In genomic region chr11:25262906-25263305, GRCm38 (mm10) we compare ENCODE assay signal across 21 mouse cellular contexts.
DNase-seq lines count a peak whose midpoint lies in the region; ATAC-seq lines count a peak whose summit lies in the region.
"Had no signal": no experiment of that assay in that cellular context is flagged by ENCODE, and none has a peak within 500 bp of the region (broad histone marks: within the 10 kb centered on the region; RNA-seq: fewer than 3 reads in every experiment).

No protein-coding gene starts in this region.

- no peak overlapping the region for H3K4me3 ChIP-seq in hindbrain, embryonic 14.5 days (replicated peaks; ENCODE audit: low read length)
- no peak overlapping the region for H3K4me3 ChIP-seq in hindbrain, embryonic 13.5 days
- H3K4me3 ChIP-seq in midbrain, embryonic 13.5 days (replicated peaks), result no peak overlapping the region
- H3K4me3 ChIP-seq in midbrain, embryonic 16.5 days (ENCODE audit: low read depth, low read length), result no peak overlapping the region
- no peak overlapping the region for H3K4me3 ChIP-seq in neural tube, embryonic 13.5 days
- H3K4me3 ChIP-seq: embryonic facial prominence, embryonic 12.5 days; heart, embryonic 10.5 days; hindbrain, embryonic 15.5 days had no signal

- no peak overlapping the region for H3K4me2 ChIP-seq in hindbrain, embryonic 14.5 days (replicated peaks)
- no peak overlapping the region for H3K4me2 ChIP-seq in hindbrain, embryonic 13.5 days
- H3K4me2 ChIP-seq in midbrain, embryonic 13.5 days (replicated peaks), result no peak overlapping the region
- H3K4me2 ChIP-seq in midbrain, embryonic 16.5 days (ENCODE audit: low read length), result no peak overlapping the region
- no peak overlapping the region for H3K4me2 ChIP-seq in neural tube, embryonic 13.5 days
- H3K4me2 ChIP-seq: embryonic facial prominence, embryonic 12.5 days; hindbrain, embryonic 15.5 days had no signal

- no peak overlapping the region for H3K9ac ChIP-seq in hindbrain, embryonic 14.5 days
- H3K9ac ChIP-seq in hindbrain, embryonic 13.5 days, result no peak overlapping the region
- no peak overlapping the region for H3K9ac ChIP-seq in midbrain, embryonic 13.5 days (replicated peaks)
- no peak overlapping the region for H3K9ac ChIP-seq in midbrain, embryonic 16.5 days (ENCODE audit: low read depth, low read length)
- H3K9ac ChIP-seq in neural tube, embryonic 13.5 days, result no peak overlapping the region
- H3K9ac ChIP-seq: embryonic facial prominence, embryonic 12.5 days; hindbrain, embryonic 15.5 days had no signal

- ATAC-seq in hindbrain, embryonic 14.5 days (ENCODE audit: low FRiP score), result no peak
- no peak for ATAC-seq in hindbrain, embryonic 13.5 days (ENCODE audit: low FRiP score)
- ATAC-seq in midbrain, embryonic 13.5 days, result no peak
- ATAC-seq in midbrain, embryonic 16.5 days, result no peak
- 0 out of 2 replicates have a peak, but pooled peaks have one; percentile 11 for ATAC-seq in neural tube, embryonic 13.5 days (ENCODE audit: low read depth)
- ATAC-seq: inflammation-experienced regulatory T-cells, adult 6 months had no signal

- H3K9me3 ChIP-seq in hindbrain, embryonic 14.5 days (ENCODE audit: control insufficient read depth, low read length), result 0 out of 2 replicates have a peak, but pooled peaks cover 5% of the 10 kb centered on the region
- 0 out of 2 replicates have a peak, but pooled peaks cover 4% of the 10 kb centered on the region for H3K9me3 ChIP-seq in hindbrain, embryonic 13.5 days
- H3K9me3 ChIP-seq in midbrain, embryonic 13.5 days, result peaks cover 2% of the 10 kb centered on the region; the same call in 1 of the 2 replicates
- H3K9me3 ChIP-seq in midbrain, embryonic 16.5 days (replicated peaks; ENCODE audit: control insufficient read depth, low read length, poor library complexity, severe bottlenecking), result no peaks in the 10 kb centered on the region
- H3K9me3 ChIP-seq in neural tube, embryonic 13.5 days, result 0 out of 2 replicates have a peak, but pooled peaks cover 4% of the 10 kb centered on the region
- H3K9me3 ChIP-seq: embryonic facial prominence, embryonic 12.5 days; heart, embryonic 10.5 days; hindbrain, embryonic 15.5 days had no signal

- no peak overlapping the region for H3K27ac ChIP-seq in hindbrain, embryonic 14.5 days
- H3K27ac ChIP-seq in hindbrain, embryonic 13.5 days, result no peak overlapping the region
- 0 out of 2 replicates have a peak overlapping the region, but pooled peaks have one; percentile 19 for H3K27ac ChIP-seq in midbrain, embryonic 13.5 days
- H3K27ac ChIP-seq in midbrain, embryonic 16.5 days (ENCODE audit: low read length), result no peak overlapping the region
- no peak overlapping the region for H3K27ac ChIP-seq in neural tube, embryonic 13.5 days (replicated peaks)
- H3K27ac ChIP-seq: embryonic facial prominence, embryonic 12.5 days; heart, embryonic 10.5 days; hindbrain, embryonic 15.5 days had no signal

- peak; percentile 23 for DNase-seq in hindbrain, embryonic 14.5 days (ENCODE audit: low spot score)
- DNase-seq in neural tube, embryonic 10.5 days (ENCODE audit: extremely low spot score, low spot score), result no peak
- DNase-seq in adrenal gland, adult 18-20 months (ENCODE audit: low spot score in 2 of 2), result no peak
- DNase-seq: adrenal gland, adult 8-10 months; adrenal gland, postnatal 36 days; cerebellum, adult 11 months; cerebellum, adult 8-10 months; cerebellum, postnatal 14 days; gastrocnemius, postnatal 36 days; heart, adult 11 months; heart, postnatal 10 days; heart, postnatal 4 days; kidney, adult 18-20 months had no signal

- H3K27me3 ChIP-seq in hindbrain, embryonic 14.5 days (ENCODE audit: control insufficient read depth, insufficient read depth, low read length), result no peaks in the 10 kb centered on the region
- no peaks in the 10 kb centered on the region for H3K27me3 ChIP-seq in hindbrain, embryonic 13.5 days
- H3K27me3 ChIP-seq in midbrain, embryonic 13.5 days, result no peaks in the 10 kb centered on the region
- H3K27me3 ChIP-seq in midbrain, embryonic 16.5 days (ENCODE audit: control insufficient read depth, insufficient read depth, low read depth, low read length), result no peaks in the 10 kb centered on the region
- H3K27me3 ChIP-seq in neural tube, embryonic 13.5 days, result no peaks in the 10 kb centered on the region
- H3K27me3 ChIP-seq: embryonic facial prominence, embryonic 12.5 days; hindbrain, embryonic 15.5 days had no signal

- H3K4me1 ChIP-seq in hindbrain, embryonic 14.5 days (replicated peaks; ENCODE audit: control insufficient read depth, insufficient read depth, low read length), result no peaks in the 10 kb centered on the region
- 0 out of 2 replicates have a peak, but pooled peaks cover 3% of the 10 kb centered on the region for H3K4me1 ChIP-seq in hindbrain, embryonic 13.5 days (replicated peaks)
- peaks cover 4% of the 10 kb centered on the region for H3K4me1 ChIP-seq in midbrain, embryonic 13.5 days (replicated peaks)
- H3K4me1 ChIP-seq in midbrain, embryonic 16.5 days (ENCODE audit: control insufficient read depth, insufficient read depth, low read length), result peaks cover 3% of the 10 kb centered on the region; the same call in 1 of the 2 replicates
- peaks cover 8% of the 10 kb centered on the region for H3K4me1 ChIP-seq in neural tube, embryonic 13.5 days (replicated peaks)
- H3K4me1 ChIP-seq: embryonic facial prominence, embryonic 12.5 days; heart, embryonic 10.5 days; hindbrain, embryonic 15.5 days had no signal

- 23% methylated on average over 4 of the region's 4 CpGs for WGBS in hindbrain, embryonic 14.5 days
- 24% methylated on average over 4 of the region's 4 CpGs for WGBS in hindbrain, embryonic 13.5 days
- WGBS in midbrain, embryonic 13.5 days, result 20% methylated on average over 4 of the region's 4 CpGs
- WGBS in midbrain, embryonic 16.5 days, result 16% methylated on average over 4 of the region's 4 CpGs
- 10% methylated on average over 4 of the region's 4 CpGs for WGBS in neural tube, embryonic 13.5 days

- no peaks in the 10 kb centered on the region for H3K36me3 ChIP-seq in hindbrain, embryonic 14.5 days (replicated peaks; ENCODE audit: control insufficient read depth, insufficient read depth)
- no peaks in the 10 kb centered on the region for H3K36me3 ChIP-seq in hindbrain, embryonic 13.5 days
- no peaks in the 10 kb centered on the region for H3K36me3 ChIP-seq in midbrain, embryonic 13.5 days
- no peaks in the 10 kb centered on the region for H3K36me3 ChIP-seq in midbrain, embryonic 16.5 days (ENCODE audit: control insufficient read depth, insufficient read depth, low read length)
- H3K36me3 ChIP-seq in neural tube, embryonic 13.5 days, result no peaks in the 10 kb centered on the region
- H3K36me3 ChIP-seq: embryonic facial prominence, embryonic 12.5 days; heart, embryonic 10.5 days; hindbrain, embryonic 15.5 days had no signal
